In genomic region chr19:5511074-5511632, GRCm38 (mm10) we compare ENCODE assay signal across 8 mouse cellular contexts. TPM values are rescaled to one million over a fixed set of nuclear protein-coding genes. Genes with fewer than 3 reads are reported as not detected.
A peak's percentile ranks its signal among the peaks of the same experiment; 100 is the strongest.
DNase-seq lines count a peak whose midpoint lies in the region; ATAC-seq lines count a peak whose summit lies in the region.

No protein-coding gene starts in this region.

- peak overlapping the region; percentile 93 for H3K4me2 ChIP-seq in liver, embryonic 11.5 days

- H3K36me3 ChIP-seq in liver, embryonic 11.5 days (ENCODE audit: control insufficient read depth, insufficient read depth, low read length): no peaks in the 10 kb centered on the region

- no peaks in the 10 kb centered on the region for H3K9me3 ChIP-seq in liver, embryonic 11.5 days (ENCODE audit: control insufficient read depth, low read length)

- peak; percentile 44 for DNase-seq in CD4-positive, CD25-positive, alpha-beta regulatory T cell, adult 2 months (ENCODE audit: low read depth, low spot score)
- DNase-seq in thymus, postnatal 4 days: peak; percentile 49
- DNase-seq in thymus, postnatal 0 days (ENCODE audit: low spot score): no peak
- DNase-seq in liver, embryonic 11.5 days (ENCODE audit: low spot score): no peak
- DNase-seq in cerebellum, adult 11-12 months: no peak
- no peak for DNase-seq in adrenal gland, adult 2 months
- DNase-seq in natural killer cell, adult 2 months (ENCODE audit: low spot score in 2 of 2): no peak

- H3K4me1 ChIP-seq in liver, embryonic 11.5 days (replicated peaks; ENCODE audit: control insufficient read depth, insufficient read depth, low read length): peaks cover 15% of the 10 kb centered on the region

- no peak for ATAC-seq in CD4-positive, CD25-positive, alpha-beta regulatory T cell, adult 4 months
- ATAC-seq in liver, embryonic 11.5 days (replicated peaks; ENCODE audit: low FRiP score): no peak

- peak overlapping the region; percentile 65 for H3K4me3 ChIP-seq in liver, embryonic 11.5 days (ENCODE audit: low read depth, low read length)

- WGBS in liver, embryonic 11.5 days: 38% methylated on average over 15 of the region's 15 CpGs

- H3K9ac ChIP-seq in liver, embryonic 11.5 days (ENCODE audit: low read depth, low read length): peak overlapping the region; percentile 73

- peak overlapping the region; percentile 26; the same call in 1 of the 2 replicates for H3K27ac ChIP-seq in liver, embryonic 11.5 days (ENCODE audit: low read depth, low read length)

- no peaks in the 10 kb centered on the region for H3K27me3 ChIP-seq in liver, embryonic 11.5 days (replicated peaks; ENCODE audit: control insufficient read depth, insufficient read depth, low read length)

RNA-seq across cellular contexts. Expression of gene Snx32, which starts 0.8 kb away (rescaled TPM):
- polyA plus RNA-seq in CD4-positive, CD25-positive, alpha-beta regulatory T cell, adult 4 months (2017; shearing (Covaris generic)): 10 to 100 TPM; 20.2 to 23.6 TPM
- polyA plus RNA-seq in thymus, postnatal 0 days (2015; fragmentation: Nextera tagmentation; extraction: Ambion mirVana): 9.9 and 10.8 TPM in 2 replicates
- polyA plus RNA-seq in liver, embryonic 11.5 days (2014; fragmentation: Nextera tagmentation; extraction: Ambion mirVana): 7.0 and 8.3 TPM in 2 replicates
- 10 to 100 TPM; 12.2 to 14.1 TPM for total RNA-seq in adrenal gland, adult 2 months (2021)
- polyA plus RNA-seq in adrenal gland, adult 2 months (2012; rRNA removed): 13.0 and 15.0 TPM in 2 replicates

RNA-seq across cellular contexts. Expression of gene 1700020D05Rik, which starts 7.6 kb away (rescaled TPM):
- not detected for polyA plus RNA-seq in CD4-positive, CD25-positive, alpha-beta regulatory T cell, adult 4 months (2017; shearing (Covaris generic))
- polyA plus RNA-seq in thymus, postnatal 0 days (2015; fragmentation: Nextera tagmentation; extraction: Ambion mirVana): 0.13 and 0.44 TPM in 2 replicates
- polyA plus RNA-seq in liver, embryonic 11.5 days (2014; fragmentation: Nextera tagmentation; extraction: Ambion mirVana): not detected in 2 replicates
- 1 to 10 TPM in 1 of 2 experiments, under 1 TPM in 1; 0.86 to 1.1 TPM for total RNA-seq in adrenal gland, adult 2 months (2021)
- polyA plus RNA-seq in adrenal gland, adult 2 months (2012; rRNA removed): 1.0 and 1.2 TPM in 2 replicates

RNA-seq across cellular contexts. Expression of gene Cfl1, which starts 20.9 kb away (rescaled TPM):
- 1,000 to 10,000 TPM; 1,977 to 2,151 TPM for polyA plus RNA-seq in CD4-positive, CD25-positive, alpha-beta regulatory T cell, adult 4 months (2017; shearing (Covaris generic))
- 3,590 and 4,042 TPM in 2 replicates for polyA plus RNA-seq in thymus, postnatal 0 days (2015; fragmentation: Nextera tagmentation; extraction: Ambion mirVana)
- 2,498 and 2,516 TPM in 2 replicates for polyA plus RNA-seq in liver, embryonic 11.5 days (2014; fragmentation: Nextera tagmentation; extraction: Ambion mirVana)
- total RNA-seq in adrenal gland, adult 2 months (2021): 100 to 1,000 TPM; 732 to 783 TPM
- polyA plus RNA-seq in adrenal gland, adult 2 months (2012; rRNA removed): 308 and 311 TPM in 2 replicates

RNA-seq across cellular contexts. Expression of gene Mus81, which starts 23.0 kb away (rescaled TPM):
- 10 to 100 TPM; 44.8 to 51.5 TPM for polyA plus RNA-seq in CD4-positive, CD25-positive, alpha-beta regulatory T cell, adult 4 months (2017; shearing (Covaris generic))
- 58.6 and 63.5 TPM in 2 replicates for polyA plus RNA-seq in thymus, postnatal 0 days (2015; fragmentation: Nextera tagmentation; extraction: Ambion mirVana)
- polyA plus RNA-seq in liver, embryonic 11.5 days (2014; fragmentation: Nextera tagmentation; extraction: Ambion mirVana): 28.3 and 33.8 TPM in 2 replicates
- total RNA-seq in adrenal gland, adult 2 months (2021): 10 to 100 TPM; 23.2 to 24.9 TPM
- polyA plus RNA-seq in adrenal gland, adult 2 months (2012; rRNA removed): 39.5 and 45.7 TPM in 2 replicates

RNA-seq across cellular contexts. Expression of gene Efemp2, which starts 37.4 kb away (rescaled TPM):
- 1 to 10 TPM; 1.5 to 4.6 TPM for polyA plus RNA-seq in CD4-positive, CD25-positive, alpha-beta regulatory T cell, adult 4 months (2017; shearing (Covaris generic))
- polyA plus RNA-seq in thymus, postnatal 0 days (2015; fragmentation: Nextera tagmentation; extraction: Ambion mirVana): 26.5 and 27.9 TPM in 2 replicates
- 47.8 and 55.3 TPM in 2 replicates for polyA plus RNA-seq in liver, embryonic 11.5 days (2014; fragmentation: Nextera tagmentation; extraction: Ambion mirVana)
- 100 to 1,000 TPM in 1 of 2 experiments, 10 to 100 TPM in 1; 49.7 to 107 TPM for total RNA-seq in adrenal gland, adult 2 months (2021)
- 112 and 116 TPM in 2 replicates for polyA plus RNA-seq in adrenal gland, adult 2 months (2012; rRNA removed)

Comparison
In these comparisons a context has a peak if more than half of its experiments do, and no peak if none do; other contexts are left out.
1. DNase-seq: peak in CD4-positive, CD25-positive, alpha-beta regulatory T cell, adult 2 months (single experiment) and thymus, postnatal 4 days (single experiment); none in thymus, postnatal 0 days (single experiment), liver, embryonic 11.5 days (single experiment), cerebellum, adult 11-12 months (single experiment), adrenal gland, adult 2 months (single experiment) and natural killer cell, adult 2 months (0 of 2).